Mouse (Mus musculus): Measurements from ENCODE around the gene Pcdh15. TPM values are rescaled to one million over a fixed set of nuclear protein-coding genes. Genes with fewer than 3 reads are reported as not detected.

Gene Pcdh15
- polyA plus RNA-seq, 1 experiment from 2014 or later = 2.4 TPM

GRCm38 (mm10) chr10:73384003-73384402 is 284.9 kb downstream of the Pcdh15 start:
- WGBS = 82% methylated on average over 2 of the region's 2 CpGs

GRCm38 (mm10) chr10:73400426-73400825 is 301.3 kb downstream of the Pcdh15 start:
- 88% methylated on average over 1 of the region's 1 CpGs for WGBS
- no peak overlapping the region for H3K4me2 ChIP-seq
- no peak for ATAC-seq (ENCODE audit: insufficient read depth, low FRiP score, low read depth)
- no peaks in the 10 kb centered on the region for H3K9me3 ChIP-seq
- no peak overlapping the region for H3K9ac ChIP-seq
- no peaks in the 10 kb centered on the region for H3K4me1 ChIP-seq
- H3K36me3 ChIP-seq = no peaks in the 10 kb centered on the region
- no peak overlapping the region for H3K4me3 ChIP-seq (replicated peaks)
- H3K27ac ChIP-seq = no peak overlapping the region
- H3K27me3 ChIP-seq (replicated peaks) = no peaks in the 10 kb centered on the region

More at GRCm38 (mm10) chr10:73384003-73384402, 284.9 kb downstream of the Pcdh15 start:
- Histone ChIP-seq H3K4me3 (replicated peaks) (no peak overlapping the region), H3K36me3 (no peaks in the 10 kb centered on the region), H3K4me1 (no peaks in the 10 kb centered on the region), H3K27me3 (replicated peaks) (no peaks in the 10 kb centered on the region), H3K27ac (no peak overlapping the region), H3K4me2 (no peak overlapping the region), H3K9me3 (no peaks in the 10 kb centered on the region), H3K9ac (no peak overlapping the region)
- ATAC-seq (ENCODE audit: insufficient read depth, low FRiP score, low read depth) = no peak

GRCm38 (mm10) chr10:73425408-73425807 is 326.3 kb downstream of the Pcdh15 start:
- H3K9ac ChIP-seq = no peak overlapping the region
- no peaks in the 10 kb centered on the region for H3K4me1 ChIP-seq
- no peaks in the 10 kb centered on the region for H3K9me3 ChIP-seq
- 51% methylated on average over 3 of the region's 3 CpGs for WGBS
- H3K4me3 ChIP-seq (replicated peaks) = no peak overlapping the region
- H3K36me3 ChIP-seq = no peaks in the 10 kb centered on the region
- ATAC-seq (ENCODE audit: insufficient read depth, low FRiP score, low read depth) = no peak; the same call in 1 of the 2 replicates
- H3K27ac ChIP-seq = no peak overlapping the region
- H3K4me2 ChIP-seq = no peak overlapping the region
- no peaks in the 10 kb centered on the region for H3K27me3 ChIP-seq (replicated peaks)

- no peaks in the 10 kb centered on the region for H3K4me1 ChIP-seq
- H3K4me3 ChIP-seq (replicated peaks) = no peak overlapping the region
- 89% methylated on average over 3 of the region's 3 CpGs for WGBS
- no peak overlapping the region for H3K4me2 ChIP-seq
- no peaks in the 10 kb centered on the region for H3K9me3 ChIP-seq
- H3K9ac ChIP-seq = no peak overlapping the region
- no peak overlapping the region for H3K27ac ChIP-seq
- no peaks in the 10 kb centered on the region for H3K36me3 ChIP-seq
- no peak for ATAC-seq (ENCODE audit: insufficient read depth, low FRiP score, low read depth)
- H3K27me3 ChIP-seq (replicated peaks) = no peaks in the 10 kb centered on the region
Observed at GRCm38 (mm10) chr10:73431345-73431744, 332.2 kb downstream of the Pcdh15 start.

- Histone ChIP-seq H3K9me3 (no peaks in the 10 kb centered on the region), H3K27ac (no peak overlapping the region), H3K4me1 (no peaks in the 10 kb centered on the region), H3K4me3 (replicated peaks) (no peak overlapping the region), H3K9ac (no peak overlapping the region), H3K36me3 (no peaks in the 10 kb centered on the region), H3K4me2 (no peak overlapping the region), H3K27me3 (replicated peaks) (no peaks in the 10 kb centered on the region)
- ATAC-seq (ENCODE audit: insufficient read depth, low FRiP score, low read depth) = no peak
- 34% methylated on average over 2 of the region's 2 CpGs for WGBS
Observed at GRCm38 (mm10) chr10:73484082-73484481, 384.9 kb downstream of the Pcdh15 start.

GRCm38 (mm10) chr10:73491654-73492053 is 392.5 kb downstream of the Pcdh15 start:
- Histone ChIP-seq H3K36me3 (no peaks in the 10 kb centered on the region), H3K4me2 (no peak overlapping the region), H3K4me1 (no peaks in the 10 kb centered on the region), H3K4me3 (replicated peaks) (no peak overlapping the region), H3K27ac (no peak overlapping the region), H3K9me3 (no peaks in the 10 kb centered on the region), H3K9ac (no peak overlapping the region), H3K27me3 (replicated peaks) (no peaks in the 10 kb centered on the region)
- 73% methylated on average over 5 of the region's 5 CpGs for WGBS
- no peak for ATAC-seq (ENCODE audit: insufficient read depth, low FRiP score, low read depth)

- Histone ChIP-seq H3K27me3 (replicated peaks) (no peaks in the 10 kb centered on the region), H3K9me3 (no peaks in the 10 kb centered on the region), H3K27ac (no peak overlapping the region), H3K4me1 (no peaks in the 10 kb centered on the region), H3K4me3 (replicated peaks) (no peak overlapping the region), H3K36me3 (no peaks in the 10 kb centered on the region), H3K4me2 (no peak overlapping the region), H3K9ac (no peak overlapping the region)
- 57% methylated on average over 3 of the region's 3 CpGs for WGBS
- no peak for ATAC-seq (ENCODE audit: insufficient read depth, low FRiP score, low read depth)
Observed at GRCm38 (mm10) chr10:73514846-73515245, 415.7 kb downstream of the Pcdh15 start.

- Histone ChIP-seq H3K27ac (no peak overlapping the region), H3K4me3 (replicated peaks) (no peak overlapping the region), H3K9ac (no peak overlapping the region), H3K27me3 (replicated peaks) (no peaks in the 10 kb centered on the region), H3K4me1 (no peaks in the 10 kb centered on the region), H3K9me3 (no peaks in the 10 kb centered on the region), H3K36me3 (no peaks in the 10 kb centered on the region), H3K4me2 (no peak overlapping the region)
- WGBS = 67% methylated on average over 2 of the region's 2 CpGs
- no peak for ATAC-seq (ENCODE audit: insufficient read depth, low FRiP score, low read depth)
Observed at GRCm38 (mm10) chr10:73515742-73516141, 416.6 kb downstream of the Pcdh15 start.

GRCm38 (mm10) chr10:73519438-73519837 is 420.3 kb downstream of the Pcdh15 start:
- no peaks in the 10 kb centered on the region for H3K36me3 ChIP-seq
- no peak overlapping the region for H3K4me2 ChIP-seq
- no peak overlapping the region for H3K27ac ChIP-seq
- no peaks in the 10 kb centered on the region for H3K9me3 ChIP-seq
- WGBS = 82% methylated on average over 3 of the region's 3 CpGs
- no peak overlapping the region for H3K4me3 ChIP-seq (replicated peaks)
- H3K4me1 ChIP-seq = no peaks in the 10 kb centered on the region
- H3K27me3 ChIP-seq (replicated peaks) = no peaks in the 10 kb centered on the region
- no peak overlapping the region for H3K9ac ChIP-seq
- no peak for ATAC-seq (ENCODE audit: insufficient read depth, low FRiP score, low read depth)

GRCm38 (mm10) chr10:73552831-73553230 is 453.7 kb downstream of the Pcdh15 start:
- no peaks in the 10 kb centered on the region for H3K9me3 ChIP-seq
- WGBS = 92% methylated on average over 10 of the region's 10 CpGs
- no peaks in the 10 kb centered on the region for H3K36me3 ChIP-seq
- no peak overlapping the region for H3K27ac ChIP-seq
- no peak overlapping the region for H3K4me3 ChIP-seq (replicated peaks)
- H3K9ac ChIP-seq = no peak overlapping the region
- ATAC-seq (ENCODE audit: insufficient read depth, low FRiP score, low read depth) = no peak
- no peak overlapping the region for H3K4me2 ChIP-seq
- no peaks in the 10 kb centered on the region for H3K4me1 ChIP-seq
- H3K27me3 ChIP-seq (replicated peaks) = no peaks in the 10 kb centered on the region

GRCm38 (mm10) chr10:73564216-73564615 is 465.1 kb downstream of the Pcdh15 start:
- Histone ChIP-seq H3K27ac (no peak overlapping the region), H3K36me3 (no peaks in the 10 kb centered on the region), H3K4me1 (no peaks in the 10 kb centered on the region), H3K9ac (no peak overlapping the region), H3K4me2 (no peak overlapping the region), H3K27me3 (replicated peaks) (no peaks in the 10 kb centered on the region), H3K9me3 (no peaks in the 10 kb centered on the region), H3K4me3 (replicated peaks) (no peak overlapping the region)
- WGBS = 65% methylated on average over 7 of the region's 7 CpGs
- ATAC-seq (ENCODE audit: insufficient read depth, low FRiP score, low read depth) = no peak

- Histone ChIP-seq H3K4me1 (no peaks in the 10 kb centered on the region), H3K4me2 (no peak overlapping the region), H3K4me3 (replicated peaks) (no peak overlapping the region), H3K27me3 (replicated peaks) (no peaks in the 10 kb centered on the region), H3K36me3 (no peaks in the 10 kb centered on the region), H3K9me3 (no peaks in the 10 kb centered on the region), H3K27ac (no peak overlapping the region), H3K9ac (no peak overlapping the region)
- no peak for ATAC-seq (ENCODE audit: insufficient read depth, low FRiP score, low read depth)
- 76% methylated on average over 5 of the region's 5 CpGs for WGBS
Observed at GRCm38 (mm10) chr10:73574711-73575297, 475.7 kb downstream of the Pcdh15 start.

GRCm38 (mm10) chr10:73667501-73667900 is 568.4 kb downstream of the Pcdh15 start:
- no peaks in the 10 kb centered on the region for H3K27me3 ChIP-seq (replicated peaks)
- no peak overlapping the region for H3K4me2 ChIP-seq
- no peaks in the 10 kb centered on the region for H3K9me3 ChIP-seq
- no peak overlapping the region for H3K27ac ChIP-seq
- H3K4me1 ChIP-seq = no peaks in the 10 kb centered on the region
- no peaks in the 10 kb centered on the region for H3K36me3 ChIP-seq
- H3K9ac ChIP-seq = no peak overlapping the region
- no peak overlapping the region for H3K4me3 ChIP-seq (replicated peaks)
- WGBS = 92% methylated on average over 1 of the region's 1 CpGs
- no peak for ATAC-seq (ENCODE audit: insufficient read depth, low FRiP score, low read depth)

Data from stomach, embryonic 15.5 days (tissue).